In the genomic region with DNA sequence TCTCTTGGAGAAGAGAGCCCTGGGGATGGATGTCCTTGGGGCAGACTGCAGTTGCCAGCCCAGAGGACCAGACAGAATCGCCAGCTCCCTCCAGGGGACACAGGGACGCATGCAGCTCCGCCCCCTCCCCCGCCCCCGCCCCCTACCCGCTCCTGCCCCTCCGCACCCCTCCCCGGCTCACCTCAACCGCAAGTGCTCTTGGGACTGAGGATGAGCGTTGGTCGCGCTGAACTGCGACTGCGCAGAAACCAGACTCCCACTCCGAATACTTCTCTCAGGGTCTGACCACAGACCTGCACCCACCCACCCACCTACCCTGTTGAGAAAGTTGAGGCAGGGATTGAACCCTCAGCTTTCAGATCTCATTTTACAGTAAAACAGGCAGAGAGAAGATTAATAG, we compare ENCODE assay signal across 9 mouse cellular contexts. TPM values are rescaled to one million over a fixed set of nuclear protein-coding genes. Genes with fewer than 3 reads are reported as not detected.
DNase-seq lines count a peak whose midpoint lies in the region; ATAC-seq and TF ChIP-seq lines count a peak whose summit lies in the region.
"Had no signal": no experiment of that assay in that cellular context is flagged by ENCODE, and none has a peak within 500 bp of the region (broad histone marks: within the 10 kb centered on the region; RNA-seq: fewer than 3 reads in every experiment).

A gene (plus strand): TSS at position 229 of the 400 bp plus-strand sequence.

- H3K27ac ChIP-seq in lung, embryonic 15.5 days, result no peak within 1 kb of the TSS
- H3K27ac ChIP-seq in embryonic facial prominence, embryonic 13.5 days, result no peak within 1 kb of the TSS
- peak within 1 kb of the TSS; percentile 56 for H3K27ac ChIP-seq in limb, embryonic 10.5 days
- peak within 1 kb of the TSS; percentile 43 for H3K27ac ChIP-seq in small intestine, adult 2 months (ENCODE audit: insufficient read depth, low read depth, low read length)

- no peak for TF ChIP-seq CTCF in small intestine, adult 2 months (IDR thresholded peaks at IDR 0.05; ENCODE audit: extremely low read depth, insufficient read length, insufficient replicate concordance, low read depth, low read length)

- 9% methylated on average over 15 of the region's 15 CpGs for WGBS in lung, embryonic 15.5 days
- 6% methylated on average over 15 of the region's 15 CpGs for WGBS in embryonic facial prominence, embryonic 13.5 days
- WGBS in limb, embryonic 10.5 days, result 4% methylated on average over 15 of the region's 15 CpGs
- 68% methylated on average over 15 of the region's 15 CpGs for WGBS in small intestine, adult 2 months

- H3K27me3 ChIP-seq in lung, embryonic 15.5 days, result no peaks in the 10 kb centered on the region
- H3K27me3 ChIP-seq in embryonic facial prominence, embryonic 13.5 days, result no peaks in the 10 kb centered on the region
- 0 out of 2 replicates have a peak, but pooled peaks cover 15% of the 10 kb centered on the region for H3K27me3 ChIP-seq in limb, embryonic 10.5 days (ENCODE audit: low read depth, poor library complexity, severe bottlenecking)
- H3K27me3 ChIP-seq in small intestine, adult 2 months (ENCODE audit: control insufficient read depth, insufficient read depth, low read length), result no peaks in the 10 kb centered on the region

- no peaks in the 10 kb centered on the region for H3K36me3 ChIP-seq in lung, embryonic 15.5 days
- H3K36me3 ChIP-seq in embryonic facial prominence, embryonic 13.5 days, result no peaks in the 10 kb centered on the region
- no peaks in the 10 kb centered on the region for H3K36me3 ChIP-seq in limb, embryonic 10.5 days
- no peaks in the 10 kb centered on the region for H3K36me3 ChIP-seq in small intestine, adult 2 months (ENCODE audit: control insufficient read depth, insufficient read depth, low read length)

- H3K4me2 ChIP-seq in lung, embryonic 15.5 days, result peak within 1 kb of the TSS; percentile 34
- H3K4me2 ChIP-seq in embryonic facial prominence, embryonic 13.5 days, result peak within 1 kb of the TSS; percentile 47

- no peaks in the 10 kb centered on the region for H3K9me3 ChIP-seq in lung, embryonic 15.5 days
- no peaks in the 10 kb centered on the region for H3K9me3 ChIP-seq in embryonic facial prominence, embryonic 13.5 days
- no peaks in the 10 kb centered on the region for H3K9me3 ChIP-seq in limb, embryonic 10.5 days (replicated peaks)

- no peak within 1 kb of the TSS for H3K9ac ChIP-seq in lung, embryonic 15.5 days
- H3K9ac ChIP-seq in embryonic facial prominence, embryonic 13.5 days, result no peak within 1 kb of the TSS

- peaks cover 21% of the 10 kb centered on the region for H3K4me1 ChIP-seq in lung, embryonic 15.5 days
- H3K4me1 ChIP-seq in embryonic facial prominence, embryonic 13.5 days, result 0 out of 2 replicates have a peak, but pooled peaks cover 10% of the 10 kb centered on the region
- peaks cover 25% of the 10 kb centered on the region for H3K4me1 ChIP-seq in limb, embryonic 10.5 days
- peaks cover 23% of the 10 kb centered on the region for H3K4me1 ChIP-seq in small intestine, adult 2 months (ENCODE audit: control insufficient read depth, insufficient read depth, insufficient read length, low read length)

- ATAC-seq in lung, embryonic 15.5 days (ENCODE audit: borderline replicate concordance, extremely low read depth, low FRiP score, low TSS enrichment), result no peak
- no peak for ATAC-seq in embryonic facial prominence, embryonic 13.5 days (ENCODE audit: insufficient number of reproducible peaks, insufficient read depth, low FRiP score, low TSS enrichment, low read depth)
- ATAC-seq: activated CD4-positive, CD25-positive, alpha-beta regulatory T cell, adult 4 months had no signal

- H3K4me3 ChIP-seq in lung, embryonic 15.5 days, result no peak within 1 kb of the TSS
- 0 out of 2 replicates have a peak within 1 kb of the TSS, but pooled peaks have one; percentile 4 for H3K4me3 ChIP-seq in embryonic facial prominence, embryonic 13.5 days
- H3K4me3 ChIP-seq in limb, embryonic 10.5 days, result peak within 1 kb of the TSS; percentile 38
- no peak within 1 kb of the TSS; the same call in 1 of the 2 replicates for H3K4me3 ChIP-seq in small intestine, adult 2 months (ENCODE audit: low read depth, low read length)

- DNase-seq in lung, postnatal 25 days (ENCODE audit: low spot score), result no peak
- DNase-seq in limb, embryonic 10.5 days (ENCODE audit: low spot score), result peak; percentile 65
- DNase-seq in right cerebral cortex, adult 2 months (ENCODE audit: low spot score in 2 of 2), result no peak
- DNase-seq in spleen, postnatal 10 days (ENCODE audit: low spot score in 2 of 2), result no peak
- no peak for DNase-seq in adrenal gland, adult 8-10 months

- no peak for TF ChIP-seq POLR2A in small intestine, adult 2 months (IDR thresholded peaks at IDR 0.05; ENCODE audit: low read depth, low read length)

RNA-seq across cellular contexts. Expression of the gene that starts here (rescaled TPM):
- 0.54 and 0.65 TPM in 2 replicates for polyA plus RNA-seq in lung, embryonic 15.5 days (2015; fragmentation: Nextera tagmentation; extraction: Ambion mirVana)
- 0.76 and 1.1 TPM in 2 replicates for polyA plus RNA-seq in embryonic facial prominence, embryonic 13.5 days (2015; fragmentation: Nextera tagmentation; extraction: Ambion mirVana)
- 0.98 and 1.1 TPM in 2 replicates for polyA plus RNA-seq in limb, embryonic 10.5 days (2016; fragmentation: Nextera tagmentation; extraction: Ambion mirVana)
- polyA plus RNA-seq in small intestine, adult 2 months (2012; rRNA removed), result 165 and 177 TPM in 2 replicates
- total RNA-seq in adrenal gland, adult 8-10 months (2022), result 1 to 10 TPM in 2 of 4 experiments, under 1 TPM in 2; 0.45 to 3.3 (median 1.3) TPM
- polyA plus RNA-seq: activated CD4-positive, CD25-positive, alpha-beta regulatory T cell, adult 4 months had no signal

Comparison
In these comparisons a context has a peak if more than half of its experiments do, and no peak if none do; other contexts are left out.
1. RNA of the gene that starts here (polyA plus RNA-seq): 165 to 177 TPM in small intestine, adult 2 months; 0.98 to 1.1 TPM in limb, embryonic 10.5 days, 0.76 to 1.1 TPM in embryonic facial prominence, embryonic 13.5 days and 0.54 to 0.65 TPM in lung, embryonic 15.5 days; every median in the first group is over 10 times any median in the second.
2. H3K27ac ChIP-seq: peak in limb, embryonic 10.5 days (single experiment) and small intestine, adult 2 months (single experiment); none in lung, embryonic 15.5 days (single experiment) and embryonic facial prominence, embryonic 13.5 days (single experiment).
3. H3K4me3 ChIP-seq: peak in embryonic facial prominence, embryonic 13.5 days (single experiment) and limb, embryonic 10.5 days (single experiment); none in lung, embryonic 15.5 days (single experiment) and small intestine, adult 2 months (single experiment).